Mouse (Mus musculus) intestine, embryonic 15.5 days (tissue): ENCODE measurements around the gene Upp2. TPM values are rescaled to one million over a fixed set of nuclear protein-coding genes. Genes with fewer than 3 reads are reported as not detected.

Experiments used
- ATAC-seq: fragments of 200-750 bp; cut with Nextera tagmentation; 2 replicates; pipeline ENCODE4 v1.8.0; 2017; ENCODE audit warnings: moderate TSS enrichment, moderate library complexity
- H3K27ac ChIP-seq: fragments of 300-500 bp; sonication (generic); 2 replicates; pipeline ENCODE4 v1.5.1; 2015; ENCODE audit warnings: mild to moderate bottlenecking, inconsistent platforms
- H3K27me3 ChIP-seq: fragments of 300-500 bp; sonication (generic); replicated peaks from 2 replicates; pipeline ENCODE4 v1.6.1; 2015; ENCODE audit warnings: inconsistent platforms
- H3K36me3 ChIP-seq: fragments of 300-500 bp; sonication (generic); 2 replicates; pipeline ENCODE4 v1.6.1; 2015; ENCODE audit warnings: inconsistent platforms
- H3K4me1 ChIP-seq: fragments of 300-500 bp; sonication (generic); replicated peaks from 2 replicates; pipeline ENCODE4 v1.6.1; 2015; ENCODE audit warnings: inconsistent platforms
- H3K4me2 ChIP-seq: fragments of 300-500 bp; sonication (generic); replicated peaks from 2 replicates; pipeline ENCODE4 v1.6.1; 2015; ENCODE audit warnings: mild to moderate bottlenecking, inconsistent platforms
- H3K4me3 ChIP-seq: fragments of 300-500 bp; sonication (generic); replicated peaks from 2 replicates; pipeline ENCODE4 v1.5.1; 2015; ENCODE audit warnings: inconsistent platforms
- H3K9ac ChIP-seq: fragments of 300-500 bp; sonication (generic); 2 replicates; pipeline ENCODE4 v1.6.1; 2015; ENCODE audit warnings: inconsistent platforms
- H3K9me3 ChIP-seq: fragments of 300-500 bp; sonication (generic); 2 replicates; pipeline ENCODE4 v1.6.1; 2016; ENCODE audit warnings: inconsistent platforms
- WGBS: fragments of 180-500 bp; shearing (Covaris S2); methylation state at CpG from one replicate; pipeline ENCODE4 v1.1.7; 2015; 5-methylcytosine and 5-hydroxymethylcytosine counted together
- polyA plus RNA-seq: library from polyadenylated mRNA; unstranded; fragments of >200 nt; fragmentation: Nextera tagmentation; extraction: Ambion mirVana; gene quantifications from 2 replicates; pipeline ENCODE4 v1.2.1, GENCODE M21; 2015

Upp2 gene
- polyA plus RNA-seq, 1 experiment from 2014 or later = 5.5 TPM

- Histone ChIP-seq H3K36me3 (no peaks in the 10 kb centered on the region), H3K27ac (peak overlapping the region; percentile 29; the same call in 1 of the 2 replicates), H3K4me1 (no peaks in the 10 kb centered on the region), H3K27me3 (no peaks in the 10 kb centered on the region), H3K4me2 (no peak overlapping the region), H3K9ac (no peak overlapping the region), H3K4me3 (no peak overlapping the region), H3K9me3 (no peaks in the 10 kb centered on the region)
- ATAC-seq = no peak
- 25% methylated on average over 9 of the region's 9 CpGs for WGBS
Measured at GRCm38 (mm10) chr2:58595350-58595749, 28.3 kb downstream of the Upp2 start.

DNA sequence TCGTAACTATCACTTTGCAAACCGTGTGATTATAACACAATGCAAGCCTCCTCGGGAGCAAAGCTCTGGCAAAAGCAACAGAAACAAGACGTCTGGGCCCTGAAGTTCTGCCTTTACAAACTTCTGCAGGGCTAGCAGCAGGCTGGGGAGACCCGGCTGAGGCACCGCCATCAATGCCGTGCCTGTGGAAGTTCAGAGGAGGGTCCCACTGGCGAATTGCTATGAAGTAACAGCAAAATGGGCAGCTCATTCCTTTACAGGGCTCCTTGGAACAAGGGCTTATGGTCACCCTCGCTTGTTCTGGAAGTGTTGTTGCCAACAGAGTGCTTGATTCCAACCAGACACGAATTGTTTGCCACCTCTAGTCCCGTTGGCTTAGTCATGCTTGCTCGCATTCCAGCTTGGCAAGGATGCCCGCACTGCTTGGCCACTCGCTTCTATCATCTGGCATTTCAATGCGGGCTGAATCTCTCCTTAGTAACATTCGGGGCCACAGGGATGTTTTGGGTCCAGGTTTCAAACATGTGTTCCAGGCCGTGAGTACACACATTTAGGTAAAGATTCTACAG lies 29.8 kb downstream of the Upp2 start:
- Histone ChIP-seq H3K27ac (no peak overlapping the region), H3K9ac (no peak overlapping the region), H3K36me3 (no peaks in the 10 kb centered on the region), H3K9me3 (no peaks in the 10 kb centered on the region), H3K4me2 (no peak overlapping the region), H3K4me1 (no peaks in the 10 kb centered on the region), H3K27me3 (no peaks in the 10 kb centered on the region), H3K4me3 (no peak overlapping the region)
- no peak for ATAC-seq
- 87% methylated on average over 17 of the region's 17 CpGs for WGBS

- Histone ChIP-seq H3K4me1 (no peaks in the 10 kb centered on the region), H3K9ac (no peak overlapping the region), H3K27me3 (no peaks in the 10 kb centered on the region), H3K36me3 (no peaks in the 10 kb centered on the region), H3K9me3 (no peaks in the 10 kb centered on the region), H3K4me2 (no peak overlapping the region), H3K4me3 (no peak overlapping the region), H3K27ac (no peak overlapping the region)
- no peak for ATAC-seq
- WGBS = 95% methylated on average over 3 of the region's 3 CpGs
Measured at GRCm38 (mm10) chr2:58597556-58597955, 30.5 kb downstream of the Upp2 start.

- Histone ChIP-seq H3K9ac (no peak overlapping the region), H3K27ac (no peak overlapping the region), H3K4me1 (no peaks in the 10 kb centered on the region), H3K36me3 (no peaks in the 10 kb centered on the region), H3K4me3 (no peak overlapping the region), H3K27me3 (no peaks in the 10 kb centered on the region), H3K9me3 (no peaks in the 10 kb centered on the region), H3K4me2 (no peak overlapping the region)
- ATAC-seq = no peak
- 90% methylated on average over 6 of the region's 6 CpGs for WGBS
Measured at GRCm38 (mm10) chr2:58599639-58600038, 32.5 kb downstream of the Upp2 start.

DNA sequence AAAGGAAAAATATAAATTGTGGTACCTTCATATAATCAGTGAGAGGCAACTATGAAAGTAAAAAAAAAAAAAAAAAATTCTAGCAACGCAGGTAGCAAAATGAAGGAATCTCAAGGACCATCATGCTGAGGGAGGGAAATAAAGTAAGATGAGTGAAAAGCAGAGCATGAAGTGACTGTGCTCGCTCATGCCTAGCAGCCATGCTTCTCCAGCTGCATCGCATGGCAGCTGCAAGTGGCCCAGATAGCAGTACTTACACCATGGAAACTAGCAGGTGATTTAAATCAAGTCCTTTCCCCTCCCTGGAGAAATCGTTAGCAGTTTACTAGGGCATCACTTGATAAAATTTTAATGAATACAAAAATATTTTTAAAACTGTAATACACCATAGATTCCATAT lies 34.3 kb downstream of the Upp2 start:
- no peaks in the 10 kb centered on the region for H3K9me3 ChIP-seq
- no peak overlapping the region for H3K9ac ChIP-seq
- H3K27ac ChIP-seq = no peak overlapping the region
- no peak overlapping the region for H3K4me3 ChIP-seq
- no peaks in the 10 kb centered on the region for H3K27me3 ChIP-seq
- H3K36me3 ChIP-seq = no peaks in the 10 kb centered on the region
- ATAC-seq = no peak
- H3K4me2 ChIP-seq = no peak overlapping the region
- 87% methylated on average over 4 of the region's 4 CpGs for WGBS
- no peaks in the 10 kb centered on the region for H3K4me1 ChIP-seq

GRCm38 (mm10) chr2:58603379-58603778 lies 36.3 kb downstream of the Upp2 start:
- ATAC-seq = no peak
- H3K36me3 ChIP-seq = no peaks in the 10 kb centered on the region
- H3K4me1 ChIP-seq = no peaks in the 10 kb centered on the region
- 87% methylated on average over 3 of the region's 3 CpGs for WGBS
- H3K9me3 ChIP-seq = no peaks in the 10 kb centered on the region
- H3K27ac ChIP-seq = no peak overlapping the region
- no peak overlapping the region for H3K4me3 ChIP-seq
- H3K4me2 ChIP-seq = no peak overlapping the region
- H3K27me3 ChIP-seq = no peaks in the 10 kb centered on the region
- H3K9ac ChIP-seq = no peak overlapping the region

DNA sequence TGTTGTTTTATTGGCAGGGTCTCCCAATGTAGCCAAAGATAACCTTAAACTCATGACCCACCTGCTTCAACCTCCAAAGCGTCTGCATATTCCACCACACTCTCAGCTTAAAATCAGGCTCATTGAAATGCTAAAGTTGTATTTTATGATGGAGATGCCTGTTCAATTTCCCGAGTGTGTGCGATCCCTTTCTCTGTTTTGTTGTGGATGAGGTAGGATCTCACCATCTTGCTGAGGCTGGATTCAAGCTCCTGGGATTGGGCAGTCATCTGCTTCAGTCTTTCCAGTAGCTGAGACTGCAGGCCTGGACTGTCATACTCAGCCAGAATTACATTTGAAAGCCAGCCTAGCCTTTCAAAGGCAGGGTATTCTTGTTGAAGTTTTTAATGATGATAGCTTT lies 37.7 kb downstream of the Upp2 start:
- Histone ChIP-seq H3K4me3 (no peak overlapping the region), H3K9ac (no peak overlapping the region), H3K4me1 (no peaks in the 10 kb centered on the region), H3K4me2 (no peak overlapping the region), H3K9me3 (no peaks in the 10 kb centered on the region), H3K36me3 (no peaks in the 10 kb centered on the region), H3K27ac (no peak overlapping the region), H3K27me3 (no peaks in the 10 kb centered on the region)
- 94% methylated on average over 3 of the region's 3 CpGs for WGBS
- no peak for ATAC-seq

GRCm38 (mm10) chr2:58613720-58614119 lies 46.6 kb downstream of the Upp2 start:
- H3K9me3 ChIP-seq = no peaks in the 10 kb centered on the region
- H3K27me3 ChIP-seq = no peaks in the 10 kb centered on the region
- no peak overlapping the region for H3K4me3 ChIP-seq
- H3K36me3 ChIP-seq = no peaks in the 10 kb centered on the region
- no peak overlapping the region for H3K9ac ChIP-seq
- WGBS = 75% methylated on average over 3 of the region's 3 CpGs
- no peak overlapping the region for H3K4me2 ChIP-seq
- no peak for ATAC-seq
- no peak overlapping the region for H3K27ac ChIP-seq
- H3K4me1 ChIP-seq = no peaks in the 10 kb centered on the region

- no peaks in the 10 kb centered on the region for H3K36me3 ChIP-seq
- H3K9me3 ChIP-seq = no peaks in the 10 kb centered on the region
- H3K27me3 ChIP-seq = no peaks in the 10 kb centered on the region
- WGBS = 95% methylated on average over 8 of the region's 8 CpGs
- H3K9ac ChIP-seq = no peak overlapping the region
- H3K4me3 ChIP-seq = no peak overlapping the region
- H3K27ac ChIP-seq = no peak overlapping the region
- ATAC-seq = no peak
- no peak overlapping the region for H3K4me2 ChIP-seq
- H3K4me1 ChIP-seq = no peaks in the 10 kb centered on the region
Measured at GRCm38 (mm10) chr2:58614851-58615250, 47.8 kb downstream of the Upp2 start.

GRCm38 (mm10) chr2:58615766-58616165 lies 48.7 kb downstream of the Upp2 start:
- Histone ChIP-seq H3K9ac (no peak overlapping the region), H3K9me3 (no peaks in the 10 kb centered on the region), H3K4me1 (no peaks in the 10 kb centered on the region), H3K27ac (no peak overlapping the region), H3K4me2 (no peak overlapping the region), H3K36me3 (no peaks in the 10 kb centered on the region), H3K4me3 (no peak overlapping the region), H3K27me3 (no peaks in the 10 kb centered on the region)
- ATAC-seq = no peak
- WGBS = 94% methylated on average over 5 of the region's 5 CpGs

- Histone ChIP-seq H3K9me3 (no peaks in the 10 kb centered on the region), H3K36me3 (no peaks in the 10 kb centered on the region), H3K27ac (no peak overlapping the region), H3K4me2 (no peak overlapping the region), H3K9ac (no peak overlapping the region), H3K4me1 (no peaks in the 10 kb centered on the region), H3K4me3 (no peak overlapping the region), H3K27me3 (no peaks in the 10 kb centered on the region)
- no peak for ATAC-seq
- 80% methylated on average over 12 of the region's 12 CpGs for WGBS
Measured at GRCm38 (mm10) chr2:58625186-58625585, 58.1 kb downstream of the Upp2 start.

DNA sequence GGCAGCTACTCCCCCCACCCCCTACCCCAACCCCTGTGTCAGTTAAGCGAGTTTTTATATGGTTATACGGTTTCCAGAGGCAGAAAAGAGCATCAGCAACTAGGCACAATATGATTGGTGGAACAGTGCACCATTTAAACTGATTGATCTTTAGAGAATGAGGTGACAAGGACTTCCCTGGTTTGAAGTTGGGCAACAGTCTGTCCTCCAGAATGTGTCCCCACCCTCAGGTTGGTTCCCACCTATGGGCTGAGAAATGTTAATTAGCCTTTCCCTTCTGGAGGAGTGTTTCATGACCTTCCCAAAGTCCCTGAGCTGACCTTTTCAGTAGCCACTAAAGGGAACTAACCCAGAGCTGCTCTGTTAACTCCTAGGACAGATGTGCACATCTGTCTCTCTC lies 58.6 kb downstream of the Upp2 start:
- Histone ChIP-seq H3K4me2 (no peak overlapping the region), H3K27me3 (no peaks in the 10 kb centered on the region), H3K4me3 (no peak overlapping the region), H3K36me3 (no peaks in the 10 kb centered on the region), H3K4me1 (no peaks in the 10 kb centered on the region), H3K9ac (no peak overlapping the region), H3K9me3 (no peaks in the 10 kb centered on the region), H3K27ac (no peak overlapping the region)
- WGBS = 45% methylated on average over 2 of the region's 2 CpGs
- no peak for ATAC-seq

GRCm38 (mm10) chr2:58626136-58626769 lies 59.2 kb downstream of the Upp2 start:
- H3K9ac ChIP-seq = no peak overlapping the region
- 45% methylated on average over 8 of the region's 8 CpGs for WGBS

More at GRCm38 (mm10) chr2:58626136-58626769, 59.2 kb downstream of the Upp2 start:
- H3K36me3 ChIP-seq = no peaks in the 10 kb centered on the region
- no peaks in the 10 kb centered on the region for H3K9me3 ChIP-seq
- no peaks in the 10 kb centered on the region for H3K27me3 ChIP-seq
- H3K4me2 ChIP-seq = no peak overlapping the region
- no peak for ATAC-seq
- H3K4me3 ChIP-seq = no peak overlapping the region
- no peaks in the 10 kb centered on the region for H3K4me1 ChIP-seq
- H3K27ac ChIP-seq = no peak overlapping the region
